Mouse (Mus musculus) retina, postnatal 7 days (tissue): ENCODE data around the gene Ppm1j.
A peak's percentile ranks its signal among the peaks of the same experiment; 100 is the strongest.

Experiments used
- DNase-seq: peaks from one replicate; pipeline ENCODE4 v3.0.0-alpha.2; 2012; ENCODE audit warnings: low read depth, low spot score

The Ppm1j gene

DNA sequence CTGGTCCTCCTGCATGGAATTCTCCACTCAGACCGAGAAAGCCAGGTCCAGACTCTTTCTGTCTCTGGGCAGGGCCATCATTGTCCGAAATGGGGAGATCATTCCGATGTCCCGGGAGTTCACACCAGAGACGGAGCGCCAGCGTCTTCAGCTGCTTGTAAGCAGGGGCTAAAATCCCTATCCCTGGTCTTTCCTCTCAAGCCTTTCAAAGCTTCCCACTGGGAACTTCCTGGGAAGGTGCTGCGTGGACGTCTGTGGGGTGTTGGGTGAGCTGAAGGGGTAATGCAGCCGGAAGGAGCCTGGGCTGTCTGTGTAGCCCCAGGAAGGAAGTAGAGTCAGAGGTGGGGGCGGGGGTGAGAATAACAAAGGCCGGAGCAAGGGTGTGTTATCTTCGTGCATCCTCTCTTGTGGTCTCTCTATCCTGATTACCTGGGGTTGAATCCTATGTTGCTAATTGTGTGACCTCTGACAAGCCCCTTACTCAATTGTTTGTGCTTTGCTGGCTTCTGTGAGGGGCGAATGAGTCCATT lies 3.2 kb downstream of the Ppm1j start:
- no peak for DNase-seq

GRCm38 (mm10) chr3:104785284-104785683 lies 4.4 kb downstream of the Ppm1j start:
- no peak for DNase-seq

- no peak for DNase-seq
Observed at GRCm38 (mm10) chr3:104788075-104788474, 7.2 kb downstream of the Ppm1j start, which contains the start of gene Rhoc. Rhoc (plus strand) TSS chr3:104788375.

- DNase-seq, result peak; percentile 57
Observed at GRCm38 (mm10) chr3:104788561-104789311, 7.9 kb downstream of the Ppm1j start.

DNA sequence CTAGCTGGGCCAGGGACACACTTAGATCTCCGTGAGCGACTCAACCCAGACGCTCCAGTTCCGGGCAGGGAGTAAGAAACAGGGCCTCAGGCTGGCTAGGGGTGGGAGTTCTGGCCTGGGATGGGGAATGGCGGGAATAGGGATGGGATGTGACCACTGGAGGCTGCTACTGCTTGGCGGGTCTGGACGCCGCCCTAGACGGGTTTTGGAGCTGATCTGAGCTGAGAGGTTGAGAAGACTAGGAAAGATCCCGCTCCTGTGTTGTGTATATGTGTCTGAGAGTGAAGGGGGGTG lies 8.4 kb downstream of the Ppm1j start:
- DNase-seq, result no peak

DNA sequence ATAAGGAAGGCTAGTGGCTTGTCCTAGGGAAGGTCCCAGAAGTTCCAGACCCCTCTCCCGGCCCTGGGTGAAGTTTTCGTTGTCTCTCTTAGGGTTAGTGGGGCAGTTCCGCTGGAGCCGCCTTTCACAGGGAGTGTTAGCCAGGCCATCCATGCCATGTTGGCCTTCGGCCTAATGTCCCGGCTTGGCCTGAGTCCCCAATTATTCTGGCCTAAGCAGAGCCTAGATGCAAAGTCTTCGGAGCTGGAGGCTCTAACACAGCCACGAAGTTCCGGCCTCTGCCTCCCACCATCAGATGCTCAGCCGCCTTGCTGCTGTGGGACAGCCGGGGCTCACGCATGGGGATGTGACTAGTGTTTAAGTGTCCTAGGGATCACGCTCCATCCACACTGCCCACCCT lies 9.0 kb downstream of the Ppm1j start:
- DNase-seq, result no peak

DNA sequence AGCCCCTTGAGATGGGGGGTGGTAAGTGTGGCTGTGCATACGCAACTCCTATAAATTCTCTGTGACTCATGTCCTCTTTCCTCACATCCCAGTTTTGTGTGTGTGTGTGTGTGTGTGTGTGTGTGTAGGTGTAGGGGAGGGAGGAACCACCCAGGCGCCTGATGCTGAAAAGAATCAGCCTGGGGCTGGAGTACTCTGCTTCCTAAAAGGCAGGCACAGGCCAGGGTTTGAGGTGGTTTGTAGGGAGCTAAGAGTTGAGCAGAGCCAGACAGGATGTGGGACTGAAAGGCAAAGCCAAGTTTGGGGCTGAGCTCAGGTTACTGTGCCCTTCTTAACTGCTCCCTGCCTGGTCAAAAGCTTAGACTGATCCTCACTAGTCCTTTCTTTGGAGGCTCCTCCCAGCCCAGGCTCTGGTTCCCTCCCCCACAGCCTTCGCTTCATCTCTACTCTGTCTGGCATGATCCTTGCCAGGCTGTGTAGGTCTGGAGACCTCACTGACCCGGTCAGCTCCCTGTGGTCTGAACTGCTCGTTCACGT lies 9.6 kb downstream of the Ppm1j start:
- no peak for DNase-seq

DNA sequence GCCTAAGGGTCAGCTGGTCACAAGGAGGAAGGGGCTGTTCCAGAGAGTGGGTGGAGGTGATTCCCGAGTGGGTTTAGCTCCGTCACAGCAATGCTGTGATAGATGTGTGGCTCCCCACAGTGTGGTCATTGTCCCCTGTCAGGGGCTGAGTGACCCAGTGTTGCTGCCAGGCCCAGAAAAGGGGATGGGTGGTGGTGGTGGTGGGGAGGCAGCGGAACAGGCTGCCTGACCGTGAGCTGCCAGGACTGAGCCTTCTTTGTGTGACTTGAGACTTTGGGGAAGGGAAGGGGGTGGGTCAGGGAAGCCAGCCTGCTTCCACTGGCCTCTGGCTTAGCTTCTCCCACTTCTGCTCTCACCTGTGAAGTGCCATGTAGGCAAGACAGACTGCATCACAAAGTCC lies 10.2 kb downstream of the Ppm1j start:
- DNase-seq, result no peak

- no peak for DNase-seq
Observed at GRCm38 (mm10) chr3:104791671-104792070, 10.8 kb downstream of the Ppm1j start.

GRCm38 (mm10) chr3:104792360-104793270 lies 11.8 kb downstream of the Ppm1j start:
- DNase-seq, result no peak

DNA sequence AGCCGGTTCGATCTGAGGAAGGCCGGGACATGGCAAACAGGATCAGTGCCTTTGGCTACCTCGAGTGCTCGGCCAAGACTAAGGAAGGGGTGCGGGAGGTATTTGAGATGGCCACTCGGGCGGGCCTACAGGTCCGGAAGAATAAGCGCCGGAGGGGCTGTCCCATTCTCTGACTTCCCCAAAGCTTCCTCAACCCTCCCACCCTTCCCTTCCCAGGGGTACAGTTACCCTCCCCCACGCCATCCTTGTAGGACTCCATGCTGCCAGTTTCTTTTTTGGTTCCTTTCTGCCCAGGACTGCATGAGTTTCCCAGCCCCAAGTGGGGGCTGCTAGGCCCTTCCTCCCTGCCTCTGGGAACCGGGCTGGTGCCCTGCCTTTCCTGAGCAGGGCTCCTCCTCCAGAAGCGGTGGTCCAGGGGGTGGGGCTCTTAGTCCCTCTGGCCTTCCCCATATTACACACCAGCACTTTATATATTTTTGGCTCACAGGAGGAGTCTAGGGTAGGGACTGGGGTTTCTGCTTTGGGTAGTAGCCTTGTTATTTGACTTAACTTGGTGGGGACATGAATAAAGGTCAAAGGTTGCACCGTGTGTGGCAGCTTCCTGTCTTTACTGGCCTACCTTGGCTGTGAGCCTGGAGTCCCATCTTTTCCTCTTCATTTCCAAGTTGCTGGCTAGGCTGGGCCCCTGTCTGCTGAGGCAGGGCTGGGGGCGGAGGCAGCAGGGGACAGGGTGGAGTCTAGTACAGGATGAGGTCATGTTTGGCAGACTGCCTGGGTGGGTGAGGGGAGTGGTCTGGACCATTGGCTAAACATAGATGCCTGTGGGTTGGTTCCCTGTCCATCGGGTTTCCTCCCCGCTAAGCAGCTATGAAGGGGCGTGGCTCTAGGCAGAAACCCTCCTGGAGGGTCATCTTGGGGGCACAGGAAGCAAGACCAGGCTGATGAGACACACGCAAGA lies 13.3 kb downstream of the Ppm1j start:
- peak; percentile 71 for DNase-seq

- DNase-seq, result no peak
Observed at GRCm38 (mm10) chr3:104794953-104795470, 14.2 kb downstream of the Ppm1j start.

- no peak for DNase-seq
Observed at GRCm38 (mm10) chr3:104795661-104796340, 14.9 kb downstream of the Ppm1j start.

DNA sequence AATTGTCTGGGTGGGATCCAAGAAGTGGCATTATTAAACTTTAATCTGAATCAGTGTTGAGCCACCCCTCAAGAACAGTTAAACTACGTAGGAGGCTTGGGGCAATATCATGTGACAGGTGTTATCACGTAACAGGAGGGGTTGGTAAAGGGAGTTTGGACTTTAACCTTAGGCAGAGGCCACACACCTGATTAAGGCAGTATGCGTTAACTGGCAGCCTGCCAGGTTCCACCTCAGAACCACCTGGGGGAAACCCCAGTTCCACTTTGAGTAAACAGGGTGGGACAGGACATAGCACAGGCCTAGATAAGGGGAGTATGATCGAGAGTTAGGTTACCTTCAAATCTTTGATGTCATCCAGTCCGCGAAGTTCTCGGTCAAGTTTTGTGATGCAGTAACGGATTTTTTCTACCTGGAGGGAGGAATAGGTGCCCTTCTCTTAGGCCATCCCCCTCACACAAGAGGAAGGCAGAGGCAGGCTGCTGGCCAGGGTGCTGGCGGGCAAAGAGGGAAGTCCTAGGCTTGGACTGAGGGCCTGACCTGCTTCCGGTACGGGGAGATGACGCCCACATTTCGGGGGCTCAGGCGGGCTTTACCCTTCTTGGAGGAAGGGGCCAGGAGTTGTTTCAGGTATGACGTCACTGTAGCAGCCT lies 15.7 kb downstream of the Ppm1j start:
- no peak for DNase-seq

- DNase-seq, result no peak
Observed at GRCm38 (mm10) chr3:104800681-104801080, 19.8 kb downstream of the Ppm1j start.

DNA sequence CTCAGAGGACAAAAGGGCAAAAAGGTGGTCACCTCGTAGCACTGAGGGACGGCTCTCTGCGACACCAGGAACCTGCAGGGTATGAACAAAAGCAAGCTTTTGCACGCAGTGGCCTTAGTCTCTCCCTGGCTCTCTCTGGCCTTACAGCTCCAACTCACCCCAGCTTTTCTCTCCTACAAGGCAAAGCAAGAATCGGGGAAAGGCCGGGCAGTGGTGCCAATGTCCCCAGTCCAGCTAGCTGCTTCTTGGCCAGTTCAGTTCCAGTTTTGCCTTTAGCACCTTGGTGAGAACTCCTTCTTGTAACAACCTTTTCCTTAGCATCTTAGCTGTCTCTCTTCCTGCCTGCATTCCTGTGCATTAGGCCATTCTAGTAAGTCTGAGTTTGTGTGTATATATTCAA lies 20.6 kb downstream of the Ppm1j start:
- no peak for DNase-seq

- no peak for DNase-seq
Observed at GRCm38 (mm10) chr3:104804312-104804711, 23.5 kb downstream of the Ppm1j start.

GRCm38 (mm10) chr3:104805539-104805938 lies 24.7 kb downstream of the Ppm1j start:
- no peak for DNase-seq

DNA sequence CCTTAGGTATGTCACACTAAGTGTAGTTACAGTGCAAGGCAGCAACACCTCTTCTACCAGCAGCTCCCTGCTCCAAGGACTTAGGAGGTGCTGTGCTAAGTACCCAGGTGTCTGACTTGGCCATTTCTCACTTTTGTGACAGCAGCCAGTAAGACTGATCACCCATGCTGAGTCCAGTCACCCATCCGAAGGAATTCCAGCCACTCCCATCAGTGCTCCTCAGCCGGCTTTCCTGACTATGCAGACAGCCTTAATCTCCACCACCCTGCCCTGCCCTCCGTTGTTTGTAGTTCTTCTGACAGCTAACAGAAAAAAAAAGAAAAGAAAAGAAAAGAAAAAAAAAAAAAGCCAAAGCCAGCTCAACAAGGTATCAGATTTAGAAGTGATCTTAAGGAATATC lies 30.9 kb downstream of the Ppm1j start:
- DNase-seq, result no peak

DNA sequence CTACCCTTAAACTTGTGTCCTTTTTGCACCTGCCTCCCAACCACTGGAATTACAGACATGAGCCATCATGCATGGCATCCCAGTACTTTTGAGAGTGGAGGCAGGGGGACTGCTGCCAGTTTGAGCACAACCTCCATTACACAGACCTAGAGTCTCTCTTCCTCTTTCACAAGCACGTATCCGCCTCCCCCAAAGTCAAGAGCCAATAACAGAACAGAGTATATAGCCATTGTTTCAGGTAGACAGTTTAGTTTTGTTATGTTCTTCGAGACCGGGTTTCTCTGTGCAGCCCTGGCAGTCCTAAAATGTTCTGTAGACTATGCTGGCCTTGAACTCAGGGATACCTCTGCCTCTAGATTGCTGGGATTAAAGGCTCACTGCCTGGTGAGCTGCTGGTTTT lies 31.4 kb downstream of the Ppm1j start:
- DNase-seq, result no peak
